Mouse (Mus musculus) CH12.LX (cell line): ENCODE measurements at regions not wholly inside any gene's neighbourhood (a gene's known extent, or its start where the extent isn't known, plus 50 kb on each side); places are given as distances from the start of the nearest gene placed in this dataset.

Source experiments
- EP300 ChIP-seq: IDR thresholded peaks from 2 replicates; pipeline ENCODE4 v1.6.1; 2011; ENCODE audit warnings: low read length, improper control_type of control experiment
- ETS1 ChIP-seq: conservative IDR thresholded peaks from 2 replicates; pipeline ENCODE4 v1.6.1; 2012; ENCODE audit warnings: low read depth, mild to moderate bottlenecking, inconsistent platforms, low read length, improper control_type of control experiment, moderate library complexity
- HCFC1 ChIP-seq: IDR thresholded peaks from 2 replicates; pipeline ENCODE4 v1.6.1; 2012; ENCODE audit warnings: low read depth, mild to moderate bottlenecking, inconsistent platforms, low read length, improper control_type of control experiment
- MXI1 ChIP-seq: IDR thresholded peaks from 2 replicates; pipeline ENCODE4 v1.6.1; 2011; ENCODE audit warnings: mild to moderate bottlenecking, low read depth, low read length, improper control_type of control experiment
- POLR2A ChIP-seq: IDR thresholded peaks from 2 replicates; pipeline ENCODE4 v1.6.1; 2011; ENCODE audit warnings: low read depth, mild to moderate bottlenecking, improper control_type of control experiment, low read length
- USF1 ChIP-seq: IDR thresholded peaks from 2 replicates; pipeline ENCODE4 v1.6.1; 2014; ENCODE audit warnings: low read depth, mild to moderate bottlenecking, inconsistent platforms, low read length, improper control_type of control experiment
- ZKSCAN1 ChIP-seq: IDR thresholded peaks from 2 replicates; pipeline ENCODE4 v1.6.1; 2012; ENCODE audit warnings: low read depth, inconsistent platforms, low read length, improper control_type of control experiment, borderline replicate concordance
- ZNF384 ChIP-seq: IDR thresholded peaks from 2 replicates; pipeline ENCODE4 v1.6.1; 2012; ENCODE audit warnings: low read depth, low read length, improper control_type of control experiment, inconsistent platforms

- no peak for TF ChIP-seq EP300
- no peak for TF ChIP-seq ZKSCAN1
- TF ChIP-seq ZNF384 = no peak
- no peak for TF ChIP-seq USF1
- TF ChIP-seq ETS1 = no peak
- TF ChIP-seq MXI1 = no peak
- TF ChIP-seq HCFC1 = no peak
- TF ChIP-seq POLR2A = no peak
Measured at GRCm38 (mm10) chr13:97365557-97366244, 124.8 kb downstream of the Enc1 start.
